Mouse (Mus musculus) cerebellum, postnatal 25 days (tissue): ENCODE data around the gene Bmyc.
"Not testable (repeated sequence)": the region's sequence is repeated elsewhere in the genome, so short reads cannot be mapped to it uniquely, and the experiment has no call there.

Experiments
- DNase-seq, 2 experiments: peaks; one replicate each; pipeline ENCODE4 v3.0.0; 2021; ENCODE audit warnings: mixed read lengths in 2 of 2

Gene Bmyc

GRCm38 (mm10) chr2:25733199-25733930, 26.8 kb downstream of the Bmyc start:
- no peak for DNase-seq

- DNase-seq, result not testable (repeated sequence)
Measured at GRCm38 (mm10) chr2:25736709-25737108, 30.2 kb downstream of the Bmyc start, which contains the start of gene Obp2b. Obp2b (plus strand) TSS chr2:25737009.

DNA sequence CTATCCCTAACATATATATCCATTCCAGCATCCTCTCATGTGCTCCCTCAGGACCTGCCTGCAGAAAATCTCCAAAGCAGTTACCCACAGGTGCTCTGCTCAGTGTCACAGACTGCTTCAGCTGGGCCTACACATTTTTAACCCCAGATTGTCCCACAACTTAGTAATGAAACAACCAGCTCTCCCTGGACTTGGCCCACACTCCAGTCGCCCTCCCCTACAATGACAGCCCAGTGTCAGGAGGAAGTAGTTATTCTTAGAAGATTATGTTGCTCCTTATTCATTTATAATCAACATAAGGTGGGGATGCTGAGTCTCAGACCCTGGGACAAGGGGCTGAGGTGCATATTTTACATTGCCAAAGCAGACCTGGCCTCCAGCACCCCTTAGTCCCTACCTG, 35.1 kb downstream of the Bmyc start:
- no peak for DNase-seq

- no peak for DNase-seq
Measured at GRCm38 (mm10) chr2:25754201-25754600, 47.7 kb downstream of the Bmyc start.
